Mouse (Mus musculus) MEL-GATA-1-ER (cell line): ENCODE results near the gene Fam206a.

Source experiments
- DNase-seq: peaks from one replicate; pipeline ENCODE4 v3.0.0-alpha.2; 2012; ENCODE audit warnings: low read depth; ENCODE audit errors: extremely low read depth

The Fam206a gene

DNA sequence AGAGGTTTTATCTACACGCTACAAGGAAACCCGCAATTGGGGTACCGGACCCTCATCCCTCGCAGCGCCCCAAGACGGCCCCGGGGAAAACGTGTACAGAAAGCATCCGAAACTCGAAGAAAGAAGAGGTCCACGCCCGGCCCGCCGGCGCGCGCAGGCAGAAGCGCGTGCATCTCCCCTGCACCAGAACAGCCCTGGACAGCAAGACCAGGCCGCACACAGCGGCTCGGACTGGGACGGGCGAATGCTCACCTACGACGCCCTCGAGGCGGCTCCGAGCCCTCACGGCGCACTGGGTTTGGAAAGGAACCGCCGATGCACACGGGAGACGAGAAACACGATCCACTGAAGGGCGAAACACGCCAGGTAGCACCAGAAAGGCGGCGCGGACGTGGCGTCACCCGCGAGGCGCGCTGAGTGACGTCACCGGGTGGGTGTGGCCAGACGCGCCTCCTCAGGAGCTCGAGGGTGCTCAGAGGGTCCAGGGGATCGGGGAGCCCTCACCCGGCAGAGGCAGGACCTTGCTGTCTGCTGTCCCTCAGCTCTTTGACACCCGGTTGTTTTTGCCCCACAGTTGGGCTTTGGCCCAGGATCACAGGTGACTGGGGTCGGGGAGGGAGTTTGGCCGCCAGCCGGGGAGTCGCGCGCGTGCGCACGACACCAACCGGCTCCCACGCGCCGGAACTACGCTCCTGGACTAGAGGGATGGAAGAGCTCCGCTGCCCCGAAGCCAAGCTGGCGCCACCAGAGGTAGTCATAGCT is at the start of gene Fam206a, which contains the start of gene Elp1:
Fam206a (plus strand) TSS at position 439 of the 762 bp plus-strand sequence.
Elp1 (minus strand) TSS at position 425 of the 762 bp plus-strand sequence.
- DNase-seq: peak; percentile 65

DNA sequence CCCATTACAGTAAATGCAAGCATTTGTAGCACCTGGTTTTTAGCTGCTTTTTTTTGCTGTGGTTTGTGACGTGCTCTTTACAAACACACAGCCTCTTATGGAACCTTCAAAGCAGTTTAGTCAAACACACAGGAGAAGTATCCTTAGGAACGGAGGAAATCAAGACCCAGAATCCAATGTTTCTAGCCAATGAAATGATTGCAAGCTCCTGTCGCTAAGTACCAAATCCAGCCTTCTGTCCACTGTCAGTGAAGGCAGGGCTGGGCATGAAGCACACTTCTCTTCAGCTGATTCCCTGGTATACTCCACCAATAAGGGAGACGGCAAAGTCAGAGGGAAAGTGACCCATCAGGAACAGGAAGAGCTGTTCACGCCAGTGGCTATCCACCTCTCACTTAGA is 46.1 kb upstream of the Fam206a start:
- no peak for DNase-seq

DNA sequence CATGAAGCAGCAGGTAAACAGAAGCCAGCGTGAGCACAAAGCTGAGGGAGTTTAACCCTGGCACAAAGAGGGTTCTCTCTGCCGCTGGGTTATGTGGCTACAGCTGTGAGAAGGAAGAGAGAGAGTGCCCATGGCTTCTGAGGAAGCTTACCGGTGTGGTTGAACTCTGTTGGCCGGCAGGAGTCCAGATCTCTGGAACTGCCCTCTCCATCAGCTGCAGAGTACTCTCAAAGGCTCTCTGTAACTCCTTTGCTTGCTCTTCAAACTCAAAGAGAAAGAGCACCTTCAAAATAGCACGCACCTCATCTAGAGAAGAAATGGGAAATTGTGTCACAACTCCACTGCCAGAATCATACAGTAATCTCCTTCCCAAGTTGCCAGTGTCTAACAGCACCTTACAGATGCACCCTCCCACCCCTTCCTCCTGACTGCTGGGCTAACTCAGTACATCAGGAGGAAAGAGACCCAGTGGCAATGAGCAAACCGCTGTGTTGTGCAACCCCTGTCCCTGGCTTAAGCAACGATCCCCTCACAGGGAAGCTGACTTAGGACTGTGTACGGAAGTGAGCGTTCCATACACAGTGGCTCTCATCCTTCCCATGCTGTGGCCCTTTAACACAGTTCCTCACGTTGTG is 45.1 kb upstream of the Fam206a start:
- DNase-seq: no peak

DNA sequence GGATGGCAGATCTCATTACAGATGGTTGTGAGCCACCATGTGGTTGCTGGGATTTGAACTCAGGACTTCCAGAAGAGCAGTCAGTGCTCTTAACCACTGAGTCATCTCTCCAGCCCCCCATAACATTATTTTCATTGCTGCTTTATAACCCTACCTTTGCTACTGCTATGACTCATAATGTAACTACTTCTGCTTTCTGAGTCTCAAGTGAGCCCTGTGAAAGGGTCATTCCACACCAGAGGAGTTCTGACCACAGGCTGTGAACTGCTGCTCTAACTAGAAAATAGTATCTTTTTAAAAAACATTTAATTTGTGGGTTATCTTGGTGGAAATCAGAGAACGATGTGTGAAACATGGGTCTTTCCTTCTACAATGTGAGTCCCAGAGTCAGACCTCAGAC is 44.5 kb upstream of the Fam206a start:
- DNase-seq: no peak

DNA sequence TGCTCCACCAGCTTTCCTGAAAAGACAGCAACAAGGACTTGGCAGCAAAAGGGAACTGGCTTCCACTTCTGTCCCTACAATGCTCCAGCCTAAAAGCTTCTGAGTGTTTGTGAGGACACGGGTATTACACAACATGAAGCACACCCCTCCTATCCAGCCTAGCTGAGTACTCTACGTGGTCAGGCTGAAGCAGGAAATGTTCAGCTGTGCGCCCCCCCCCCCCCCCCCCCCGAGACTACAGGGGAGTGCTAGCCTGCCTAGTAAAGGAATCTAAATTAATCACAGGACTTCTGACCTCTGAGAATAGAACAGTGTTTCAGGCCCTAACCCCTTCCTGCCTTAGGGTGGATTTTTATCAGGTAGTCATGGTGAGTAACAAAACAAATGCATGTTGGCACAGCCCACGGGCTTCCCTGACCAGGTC is 34.3 kb upstream of the Fam206a start:
- DNase-seq: no peak

DNA sequence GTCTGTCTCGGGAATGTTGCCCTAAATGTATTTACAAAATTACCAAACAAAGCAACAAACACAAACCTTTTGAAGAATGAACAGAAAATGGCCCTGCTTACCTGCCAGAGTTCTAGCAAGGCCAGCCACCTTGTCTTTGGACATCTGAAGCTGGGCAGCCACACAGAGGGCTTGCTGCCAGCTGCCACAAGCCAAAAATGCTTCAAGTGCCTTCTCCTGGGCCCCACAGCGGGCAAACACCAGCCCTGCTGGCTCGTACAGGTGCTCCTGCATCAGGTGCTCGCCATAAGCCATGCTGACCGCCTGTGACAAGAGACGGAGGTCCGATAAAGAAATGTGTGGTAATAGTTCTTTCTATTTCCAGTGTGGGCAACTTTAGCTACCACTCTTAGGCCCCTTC is 33.2 kb upstream of the Fam206a start:
- DNase-seq: no peak

DNA sequence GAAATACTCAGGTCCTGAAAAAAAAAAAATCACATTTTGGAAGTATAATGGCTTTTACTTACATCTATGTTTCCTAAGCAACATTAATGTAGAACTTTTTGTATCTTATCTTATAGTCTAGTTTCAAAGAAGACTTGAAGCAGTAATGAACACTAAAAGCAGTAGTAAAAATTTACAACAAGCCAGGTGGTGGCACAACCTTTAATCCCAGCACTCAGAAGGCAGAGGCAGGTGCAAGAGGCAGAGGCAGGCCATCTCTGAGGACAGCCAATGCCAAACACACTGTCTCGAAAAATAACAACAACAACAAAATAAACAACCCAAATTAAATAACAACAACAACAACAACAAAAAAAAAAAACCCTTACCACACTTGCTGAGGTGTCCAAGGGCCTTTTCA is 31.1 kb upstream of the Fam206a start:
- DNase-seq: no peak

DNA sequence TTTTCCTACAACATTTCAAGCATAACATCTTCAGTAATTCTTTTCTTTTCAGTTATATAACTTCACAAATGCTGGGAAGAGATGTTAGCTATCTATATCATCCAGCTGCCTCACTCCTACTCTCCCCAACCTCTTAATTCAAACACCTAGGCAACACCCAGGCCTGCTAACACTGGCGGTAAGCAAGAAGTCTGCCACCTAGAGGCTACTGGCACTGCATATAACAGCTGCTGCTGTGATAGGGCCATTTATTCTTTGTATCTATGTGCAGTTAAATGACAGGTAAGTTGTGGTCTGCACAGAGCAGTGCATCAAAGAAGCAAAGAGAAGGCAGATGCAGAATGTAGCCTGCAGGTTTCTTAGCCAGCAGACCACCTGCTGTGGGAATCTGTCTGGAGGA is 10.8 kb upstream of the Fam206a start:
- DNase-seq: peak; percentile 7

DNA sequence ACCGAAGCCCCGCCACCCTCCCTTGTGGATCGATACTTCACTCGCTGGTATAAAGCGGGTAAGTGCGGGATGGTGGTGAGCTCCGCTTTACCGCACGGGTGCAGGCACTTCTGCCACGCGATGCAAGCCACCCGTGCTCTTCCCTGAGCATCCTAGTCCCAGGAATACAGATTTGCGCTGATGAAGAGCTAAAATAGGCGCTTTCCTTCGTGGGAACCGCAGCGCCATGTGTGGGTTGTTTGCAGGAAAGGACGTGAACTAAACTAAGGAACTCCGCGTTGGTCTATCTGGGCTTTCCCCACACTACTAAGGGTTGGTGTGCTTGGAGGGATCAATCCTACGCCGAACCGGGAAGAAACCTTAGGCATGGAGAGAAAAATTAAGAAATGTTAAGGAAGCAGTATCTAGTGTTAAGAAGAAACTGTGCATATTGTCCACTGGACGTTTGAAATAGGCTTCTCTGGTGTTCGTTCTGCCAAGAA is 565 bp downstream of the Fam206a start:
- DNase-seq: peak; percentile 11

DNA sequence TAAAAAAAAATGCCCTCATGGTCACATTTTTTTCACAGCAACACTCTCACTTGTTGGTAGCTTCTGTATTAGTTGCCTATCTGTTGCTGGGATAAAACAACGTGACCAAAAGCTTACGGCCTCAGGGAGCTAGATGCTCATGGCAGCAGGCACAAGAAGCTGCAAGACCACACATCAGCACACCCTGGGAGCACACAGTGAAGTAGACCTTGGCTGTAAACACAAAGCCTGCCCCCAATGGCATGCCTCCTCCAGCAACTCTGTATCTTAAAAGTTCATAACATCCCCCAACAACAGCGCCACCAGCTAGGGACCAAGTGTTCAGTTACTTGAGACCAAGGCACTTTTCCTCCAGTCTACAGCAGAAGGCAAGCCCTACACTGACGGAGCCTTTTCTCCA is 6.9 kb downstream of the Fam206a start:
- no peak for DNase-seq

DNA sequence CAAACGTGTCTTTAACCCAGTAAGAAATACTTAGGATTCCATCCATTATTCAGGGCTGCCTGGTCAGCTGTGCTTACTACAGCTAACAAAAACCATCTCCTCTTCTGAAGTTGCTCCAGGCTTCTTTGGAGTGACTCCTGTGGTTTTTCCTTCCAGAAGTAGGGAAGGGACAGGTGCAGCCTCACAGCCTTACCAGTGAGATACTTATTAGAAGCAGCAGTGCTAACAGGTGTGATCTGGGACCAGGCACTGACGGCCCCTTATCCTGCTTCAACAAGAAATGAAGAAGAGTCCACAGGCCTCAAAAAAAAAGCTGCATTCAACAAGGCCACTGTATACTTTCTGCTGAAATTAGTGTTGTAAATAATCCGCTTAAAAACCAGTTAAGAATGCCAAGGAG is 9.5 kb downstream of the Fam206a start:
- DNase-seq: no peak

DNA sequence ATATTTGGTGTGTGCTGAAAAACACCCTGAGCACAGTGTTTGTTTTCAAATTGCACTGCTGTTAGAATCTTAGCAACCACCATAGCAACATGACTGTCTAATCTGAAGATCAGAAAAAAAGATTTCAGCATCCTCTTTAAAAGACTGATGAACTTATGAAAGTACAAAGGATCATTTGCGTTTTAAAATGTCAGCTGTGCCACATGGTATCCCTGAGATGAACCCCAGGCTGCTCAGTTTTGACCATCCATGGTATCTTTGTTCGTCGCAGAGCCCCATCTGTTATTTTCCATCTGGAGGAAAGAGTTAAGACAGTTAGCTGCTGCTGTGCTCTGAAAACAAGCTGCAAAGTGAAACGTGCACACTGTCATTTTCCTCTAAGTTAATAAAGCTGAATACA is 10.0 kb downstream of the Fam206a start:
- DNase-seq: no peak

DNA sequence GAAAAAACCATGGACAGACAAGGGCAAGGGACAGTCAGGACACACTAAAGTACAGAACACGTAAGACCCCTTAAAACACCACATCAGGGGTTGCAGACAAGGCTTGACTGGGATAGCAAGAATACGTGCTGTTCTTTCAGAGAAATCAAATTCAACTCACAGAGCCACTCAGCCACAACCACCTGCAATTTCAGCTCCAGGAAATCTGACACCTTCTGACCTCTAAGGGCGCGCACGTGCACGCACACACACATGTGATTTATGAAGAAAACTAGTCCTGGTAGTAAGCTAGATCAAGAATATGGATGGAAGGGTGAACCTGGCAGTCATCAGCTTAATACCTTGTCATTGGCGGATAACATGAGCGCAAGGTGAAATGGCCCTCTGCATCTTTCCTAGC is 13.0 kb downstream of the Fam206a start:
- no peak for DNase-seq

DNA sequence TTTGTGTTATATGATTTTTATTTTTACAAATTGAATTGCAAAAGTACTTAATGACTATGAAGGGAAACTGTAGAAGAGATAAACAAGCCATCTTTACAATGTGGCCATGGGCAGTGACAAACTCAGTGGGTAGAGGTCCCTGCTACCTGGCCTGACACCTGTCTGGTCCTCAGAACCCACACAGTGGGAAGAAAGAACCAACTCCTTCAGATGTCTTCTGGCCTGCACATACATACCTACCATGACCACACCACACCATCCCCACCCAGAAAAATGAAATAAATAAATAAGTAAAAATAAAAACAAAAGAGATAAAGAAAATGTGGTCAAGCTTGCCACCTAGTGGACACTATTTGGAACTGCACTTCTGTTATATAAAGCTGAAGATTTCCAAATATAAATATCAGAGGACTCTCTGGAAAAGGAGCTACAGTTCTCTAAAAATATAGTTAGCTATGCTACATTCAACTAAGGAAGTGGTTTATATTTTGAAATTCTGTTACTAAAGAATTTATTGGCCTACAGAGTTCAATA is 17.9 kb downstream of the Fam206a start:
- peak; percentile 18 for DNase-seq

DNA sequence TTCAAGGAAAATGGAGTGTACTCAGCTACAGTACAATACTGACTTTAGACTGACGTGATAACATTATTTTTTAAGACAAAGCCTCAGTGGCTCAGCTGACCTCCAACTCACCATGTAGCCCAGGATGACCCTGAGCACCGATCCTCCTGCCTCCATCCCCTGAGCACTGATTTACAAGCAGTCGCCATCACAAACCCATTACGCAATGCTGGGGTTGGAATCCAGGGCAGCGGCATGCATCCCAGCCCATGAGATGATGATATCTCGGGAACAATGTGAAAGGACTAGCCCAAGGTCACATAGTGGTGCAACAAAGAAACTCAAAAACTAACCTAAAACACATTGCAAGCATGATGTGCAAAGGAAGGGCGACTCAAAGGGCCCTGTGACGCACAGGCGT is 22.1 kb downstream of the Fam206a start:
- no peak for DNase-seq

DNA sequence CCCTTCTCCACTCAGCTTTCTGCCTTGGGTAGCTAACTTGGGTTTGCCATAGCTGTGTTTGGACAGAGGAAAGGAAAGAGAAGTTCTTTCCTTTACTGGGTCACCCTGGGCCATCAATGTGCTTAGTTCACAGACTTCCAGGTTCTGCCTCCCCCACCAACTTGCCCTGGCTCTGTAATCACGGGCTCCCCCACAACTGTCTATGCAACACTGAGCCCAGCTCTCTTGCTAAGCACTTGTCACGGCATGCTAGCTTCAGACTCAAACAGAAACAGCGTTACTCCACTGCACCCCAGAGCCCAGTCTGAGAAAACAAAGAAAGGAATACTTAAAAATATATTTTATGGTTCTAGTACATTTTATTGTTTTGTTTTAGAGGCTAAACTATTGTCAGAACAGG is 26.8 kb downstream of the Fam206a start:
- DNase-seq: no peak

DNA sequence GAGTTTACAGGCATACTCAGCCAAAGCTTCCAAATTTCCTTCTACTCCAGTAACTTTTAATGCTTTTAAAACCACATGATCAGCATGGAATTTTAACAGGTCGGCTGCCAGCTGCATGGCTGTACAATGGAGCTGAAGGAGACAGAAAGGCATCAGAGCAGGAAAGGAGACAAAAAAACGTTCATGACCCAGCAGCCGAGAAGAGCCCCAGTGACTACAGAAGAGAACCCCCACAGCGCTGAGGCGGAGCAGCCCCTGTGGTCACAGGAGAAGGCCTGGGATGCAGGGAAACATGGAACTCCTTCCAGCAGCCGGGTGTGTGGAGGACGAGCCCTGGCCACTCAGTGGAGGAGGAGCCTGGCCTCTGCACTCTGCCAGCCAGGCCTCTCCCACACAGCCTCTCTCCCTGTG is 27.4 kb downstream of the Fam206a start:
- no peak for DNase-seq

DNA sequence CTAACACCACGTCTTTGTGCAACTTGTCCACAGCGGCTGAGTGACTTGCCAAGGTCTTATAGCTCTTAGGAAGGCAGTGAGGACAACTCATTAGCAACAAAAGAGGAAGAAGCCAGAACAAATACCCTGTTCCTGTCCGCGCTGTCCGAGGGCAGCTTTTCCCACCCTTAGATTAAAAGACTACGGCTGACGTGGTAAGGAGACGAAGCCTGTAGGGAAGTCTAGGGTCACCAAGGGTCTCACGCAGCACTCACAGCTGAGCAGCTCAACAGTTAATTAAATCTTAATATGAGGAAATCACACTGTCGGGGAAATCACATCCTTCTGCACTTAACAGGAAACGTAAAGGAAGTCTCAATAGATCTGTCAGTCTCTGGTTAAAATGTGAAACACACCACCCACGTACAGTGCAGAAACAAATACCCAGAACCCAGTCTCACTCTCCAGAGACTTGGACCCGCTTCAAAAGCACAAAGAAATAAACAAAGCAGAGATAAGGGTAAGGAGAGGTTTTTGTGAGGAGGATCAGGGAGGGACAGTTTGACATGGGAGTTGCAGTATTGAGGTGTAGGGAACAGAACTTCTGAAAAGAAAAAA is 29.0 kb downstream of the Fam206a start:
- DNase-seq: no peak

DNA sequence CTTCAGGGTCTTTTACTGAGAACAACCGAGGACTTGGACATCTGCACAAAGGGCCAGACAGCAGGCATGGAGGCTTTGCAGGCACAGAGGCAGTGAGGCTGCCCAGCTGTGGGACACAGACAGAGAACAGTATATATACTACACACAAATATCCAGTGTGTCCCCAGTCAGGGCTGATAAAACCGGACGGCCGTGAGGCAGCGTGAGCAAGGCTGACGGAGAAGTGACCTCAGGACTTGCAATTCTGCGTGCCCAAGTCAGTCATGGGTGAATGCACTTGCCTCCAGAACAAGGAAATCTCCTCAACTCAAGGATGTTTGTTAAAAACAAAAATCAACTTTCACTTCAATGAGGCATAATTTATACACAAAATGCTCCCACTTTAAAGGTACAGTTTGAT is 29.9 kb downstream of the Fam206a start:
- no peak for DNase-seq

DNA sequence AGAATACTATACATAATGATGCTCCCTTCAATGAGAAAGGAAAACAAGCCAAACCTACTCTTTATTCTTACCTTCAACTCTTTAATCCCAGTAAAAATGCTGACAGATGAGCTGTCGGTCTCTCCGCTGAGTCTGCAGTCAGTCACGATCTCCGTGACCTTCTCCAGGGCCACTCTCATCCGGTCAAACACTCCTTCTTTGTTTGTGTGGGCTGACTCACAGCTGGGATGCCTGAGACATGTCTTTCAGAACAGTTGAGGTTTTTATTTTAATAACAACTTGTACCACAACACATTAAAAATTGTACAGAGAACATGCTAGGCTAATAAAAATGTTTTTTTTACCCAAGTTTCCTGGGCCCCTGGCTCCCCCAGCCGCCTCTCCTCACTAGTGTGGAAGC is 35.5 kb downstream of the Fam206a start:
- no peak for DNase-seq

DNA sequence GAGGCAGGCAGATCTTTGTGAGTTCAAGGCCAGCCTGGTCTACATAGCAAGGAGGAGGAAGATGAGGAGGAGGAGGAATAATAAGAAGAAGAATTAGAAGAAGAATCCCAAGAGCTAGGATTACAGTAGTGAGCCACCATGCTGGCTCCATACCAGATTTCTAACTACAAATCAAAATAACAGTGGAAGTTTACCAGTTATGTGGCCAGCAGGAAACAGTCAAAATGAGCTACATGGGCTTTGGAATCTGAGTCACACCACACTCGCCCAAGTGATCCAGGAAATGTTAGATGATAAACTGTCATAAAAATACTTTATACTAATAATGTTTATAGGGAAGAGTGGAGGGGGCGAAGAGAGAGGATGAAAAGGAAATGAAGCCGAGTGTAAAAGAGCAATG is 38.2 kb downstream of the Fam206a start:
- no peak for DNase-seq

DNA sequence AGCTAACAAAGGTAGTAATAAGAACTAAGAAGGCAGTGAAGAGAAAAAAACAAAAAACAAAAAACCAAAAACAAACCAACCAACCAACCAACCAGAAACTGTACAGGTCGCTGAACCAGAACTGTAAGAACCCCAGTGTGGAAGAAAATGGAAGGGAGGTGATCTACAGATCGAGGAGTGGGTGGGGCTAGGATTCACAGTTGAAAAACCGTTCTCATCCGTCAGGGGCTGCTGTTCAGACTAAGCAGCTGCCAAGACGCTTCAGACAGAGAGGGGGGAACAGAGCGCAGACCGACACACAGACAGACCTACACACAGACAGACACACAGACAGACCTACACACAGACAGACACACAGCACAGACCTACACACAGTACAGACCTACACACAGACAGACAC is 40.4 kb downstream of the Fam206a start:
- DNase-seq: no peak
